Mouse (Mus musculus) CH12.LX (cell line): ENCODE measurements at regions not wholly inside any gene's neighbourhood (a gene's known extent, or its start where the extent isn't known, plus 50 kb on each side); places are given as distances from the start of the nearest gene placed in this dataset.

Experiments
- CHD2 ChIP-seq: IDR thresholded peaks from 2 replicates; pipeline ENCODE4 v1.6.1; 2011; ENCODE audit warnings: low read length, improper control_type of control experiment
- CTCF ChIP-seq, 2 experiments: IDR thresholded peaks in 1 of 2; conservative IDR thresholded peaks in 1 of 2; 2 replicates each; pipeline ENCODE4 v1.5.1; 2011 to 2012; ENCODE audit warnings: low read depth in 2 of 2, low read length in 2 of 2, improper control_type of control experiment in 1 of 2, inconsistent platforms in 1 of 2, mild to moderate bottlenecking in 1 of 2, moderate library complexity in 1 of 2
- E2F4 ChIP-seq: IDR thresholded peaks from 2 replicates; pipeline ENCODE4 v1.6.1; 2011; ENCODE audit warnings: low read depth, low read length, improper control_type of control experiment; ENCODE audit not compliant: insufficient replicate concordance
- POLR2A ChIP-seq: IDR thresholded peaks from 2 replicates; pipeline ENCODE4 v1.6.1; 2011; ENCODE audit warnings: low read depth, mild to moderate bottlenecking, improper control_type of control experiment, low read length
- USF2 ChIP-seq: conservative IDR thresholded peaks from 2 replicates; pipeline ENCODE4 v1.6.1; 2011; ENCODE audit warnings: low read depth, low read length, improper control_type of control experiment

GRCm38 (mm10) chr17:4396119-4396518 lies 598.0 kb upstream of the Arid1b start:
- no peak for TF ChIP-seq CHD2
- TF ChIP-seq POLR2A, result no peak
- no peak for TF ChIP-seq CTCF (conservative IDR thresholded peaks at IDR 0.05 in 1 of 2, IDR thresholded peaks at IDR 0.05 in 1 of 2; ENCODE audit: low read depth in 2 of 2, low read length in 2 of 2)
- TF ChIP-seq E2F4, result no peak
- TF ChIP-seq USF2, result no peak
